In the genomic region with DNA sequence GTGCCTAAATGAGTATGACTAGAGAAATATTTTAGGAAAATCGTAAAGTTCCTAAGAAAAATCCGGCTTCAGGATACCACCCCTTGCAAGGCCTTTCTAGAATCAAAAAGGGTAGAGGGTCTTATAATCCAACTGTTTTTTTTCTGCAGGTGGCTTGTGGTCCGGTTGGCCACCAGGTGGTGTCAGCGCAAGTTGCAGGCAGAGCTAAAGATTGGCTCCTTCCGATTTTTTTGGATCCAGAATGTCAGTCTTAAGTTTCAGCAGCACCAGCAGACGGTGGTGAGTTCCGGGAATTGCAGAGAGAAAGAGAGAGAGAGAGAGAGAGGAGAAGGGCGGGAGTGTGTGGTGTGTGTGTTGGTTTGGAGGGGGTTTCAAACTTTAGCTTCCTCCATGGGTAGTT, we compare ENCODE assay signal across 8 mouse cellular contexts. TPM values are rescaled to one million over a fixed set of nuclear protein-coding genes. Genes with fewer than 3 reads are reported as not detected.
DNase-seq lines count a peak whose midpoint lies in the region; ATAC-seq and TF ChIP-seq lines count a peak whose summit lies in the region.

No protein-coding gene starts in this region.

- peak overlapping the region; percentile 67; the same call in 1 of the 2 replicates for H3K9ac ChIP-seq in forebrain, postnatal 0 days
- no peak overlapping the region; the same call in 1 of the 2 replicates for H3K9ac ChIP-seq in hindbrain, embryonic 11.5 days (ENCODE audit: low read depth, low read length)

- H3K9me3 ChIP-seq in forebrain, postnatal 0 days (ENCODE audit: low read length): no peaks in the 10 kb centered on the region
- no peaks in the 10 kb centered on the region for H3K9me3 ChIP-seq in hindbrain, embryonic 11.5 days (ENCODE audit: control insufficient read depth, low read length)

- peak overlapping the region; percentile 84 for H3K4me2 ChIP-seq in forebrain, postnatal 0 days (ENCODE audit: low read depth)
- H3K4me2 ChIP-seq in hindbrain, embryonic 11.5 days (replicated peaks; ENCODE audit: low read depth, low read length): peak overlapping the region; percentile 80

- ATAC-seq in forebrain, postnatal 0 days: no peak
- ATAC-seq in hindbrain, embryonic 11.5 days (ENCODE audit: low FRiP score): no peak

- 0 out of 2 replicates have a peak, but pooled peaks cover 4% of the 10 kb centered on the region for H3K4me1 ChIP-seq in forebrain, postnatal 0 days (ENCODE audit: insufficient read depth)
- H3K4me1 ChIP-seq in hindbrain, embryonic 11.5 days (replicated peaks; ENCODE audit: control insufficient read depth, insufficient read depth, low read length): no peaks in the 10 kb centered on the region

- H3K36me3 ChIP-seq in forebrain, postnatal 0 days (ENCODE audit: insufficient read depth): peaks cover 38% of the 10 kb centered on the region
- H3K36me3 ChIP-seq in hindbrain, embryonic 11.5 days (ENCODE audit: control insufficient read depth, insufficient read depth, low read length): peaks cover 14% of the 10 kb centered on the region

- no peaks in the 10 kb centered on the region for H3K27me3 ChIP-seq in forebrain, postnatal 0 days (ENCODE audit: insufficient read depth, low read length)
- 0 out of 2 replicates have a peak, but pooled peaks cover 2% of the 10 kb centered on the region for H3K27me3 ChIP-seq in hindbrain, embryonic 11.5 days (ENCODE audit: control insufficient read depth, insufficient read depth, low read length)

- peak; percentile 13 to 54 for DNase-seq in layer of hippocampus, adult 18-20 months (ENCODE audit: low spot score in 2 of 2)
- DNase-seq in layer of hippocampus, adult 11-12 months (ENCODE audit: low spot score): no peak
- DNase-seq in cerebellum, adult 8-10 months: peak; percentile 31
- DNase-seq in forebrain, postnatal 0 days: peak; percentile 66
- peak; percentile 71 for DNase-seq in hindbrain, embryonic 11.5 days (ENCODE audit: low spot score)
- DNase-seq in left cerebral cortex, adult 18-20 months (ENCODE audit: low spot score in 2 of 2): peak; percentile 18 to 38
- peak; percentile 72 to 74 for DNase-seq in lung, postnatal 4 days
- peak; percentile 54 for DNase-seq in right cerebral cortex, postnatal 14 days

- TF ChIP-seq CTCF in forebrain, postnatal 0 days (IDR thresholded peaks at IDR 0.05; ENCODE audit: low read depth): peak; percentile 70

- H3K27ac ChIP-seq in forebrain, postnatal 0 days (ENCODE audit: low read depth, low read length): no peak overlapping the region
- H3K27ac ChIP-seq in hindbrain, embryonic 11.5 days (ENCODE audit: low read depth, low read length): no peak overlapping the region

- H3K4me3 ChIP-seq in forebrain, postnatal 0 days (ENCODE audit: low read depth, low read length): peak overlapping the region; percentile 91
- H3K4me3 ChIP-seq in hindbrain, embryonic 11.5 days (ENCODE audit: low read depth, low read length): peak overlapping the region; percentile 85

- 2% methylated on average over 8 of the region's 8 CpGs for WGBS in forebrain, postnatal 0 days
- WGBS in hindbrain, embryonic 11.5 days: 5% methylated on average over 8 of the region's 8 CpGs

RNA-seq across cellular contexts. Expression of a gene that starts 1.0 kb away (rescaled TPM):
- 100 to 1,000 TPM; 183 to 188 TPM for total RNA-seq in layer of hippocampus, adult 18-20 months (2021)
- 58.6 and 70.2 TPM in 2 replicates for total RNA-seq in forebrain, postnatal 0 days (2014; rRNA removed)
- polyA plus RNA-seq in forebrain, postnatal 0 days (2015; fragmentation: Nextera tagmentation; extraction: Ambion mirVana): 34.6 and 49.4 TPM in 2 replicates
- polyA plus RNA-seq in hindbrain, embryonic 11.5 days (2014; fragmentation: Nextera tagmentation; extraction: Ambion mirVana): 65.4 and 94.5 TPM in 2 replicates
- total RNA-seq in left cerebral cortex, adult 18-20 months (2021): 100 to 1,000 TPM; 165 to 170 TPM

RNA-seq across cellular contexts. Expression of a gene that starts 16.8 kb away (rescaled TPM):
- 100 to 1,000 TPM; 123 to 126 TPM for total RNA-seq in layer of hippocampus, adult 18-20 months (2021)
- total RNA-seq in forebrain, postnatal 0 days (2014; rRNA removed): 31.8 and 44.1 TPM in 2 replicates
- polyA plus RNA-seq in forebrain, postnatal 0 days (2015; fragmentation: Nextera tagmentation; extraction: Ambion mirVana): 15.9 and 21.6 TPM in 2 replicates
- 26.1 and 26.2 TPM in 2 replicates for polyA plus RNA-seq in hindbrain, embryonic 11.5 days (2014; fragmentation: Nextera tagmentation; extraction: Ambion mirVana)
- 10 to 100 TPM; 93.8 to 96.5 TPM for total RNA-seq in left cerebral cortex, adult 18-20 months (2021)

RNA-seq across cellular contexts. Expression of a gene that starts 17.0 kb away (rescaled TPM):
- 10 to 100 TPM; 65.5 to 71.2 TPM for total RNA-seq in layer of hippocampus, adult 18-20 months (2021)
- 76.2 and 76.4 TPM in 2 replicates for total RNA-seq in forebrain, postnatal 0 days (2014; rRNA removed)
- 92.1 and 92.8 TPM in 2 replicates for polyA plus RNA-seq in forebrain, postnatal 0 days (2015; fragmentation: Nextera tagmentation; extraction: Ambion mirVana)
- polyA plus RNA-seq in hindbrain, embryonic 11.5 days (2014; fragmentation: Nextera tagmentation; extraction: Ambion mirVana): 60.6 and 60.8 TPM in 2 replicates
- total RNA-seq in left cerebral cortex, adult 18-20 months (2021): 10 to 100 TPM; 65.2 to 68.1 TPM

RNA-seq across cellular contexts. Expression of a gene that starts 28.1 kb away (rescaled TPM):
- total RNA-seq in layer of hippocampus, adult 18-20 months (2021): 1 to 10 TPM; 7.4 TPM
- total RNA-seq in forebrain, postnatal 0 days (2014; rRNA removed): 0.38 and 0.62 TPM in 2 replicates
- polyA plus RNA-seq in forebrain, postnatal 0 days (2015; fragmentation: Nextera tagmentation; extraction: Ambion mirVana): not detected in 2 replicates
- polyA plus RNA-seq in hindbrain, embryonic 11.5 days (2014; fragmentation: Nextera tagmentation; extraction: Ambion mirVana): 0.11 and 0.20 TPM in 2 replicates
- total RNA-seq in left cerebral cortex, adult 18-20 months (2021): 10 to 100 TPM; 18.3 to 20.0 TPM

RNA-seq across cellular contexts. Expression of a gene that starts 38.8 kb away (rescaled TPM):
- 1 to 10 TPM; 5.7 to 7.1 TPM for total RNA-seq in layer of hippocampus, adult 18-20 months (2021)
- 5.7 and 6.5 TPM in 2 replicates for total RNA-seq in forebrain, postnatal 0 days (2014; rRNA removed)
- polyA plus RNA-seq in forebrain, postnatal 0 days (2015; fragmentation: Nextera tagmentation; extraction: Ambion mirVana): 3.5 and 4.8 TPM in 2 replicates
- polyA plus RNA-seq in hindbrain, embryonic 11.5 days (2014; fragmentation: Nextera tagmentation; extraction: Ambion mirVana): 48.3 and 52.2 TPM in 2 replicates
- total RNA-seq in left cerebral cortex, adult 18-20 months (2021): 10 to 100 TPM in 1 of 2 experiments, 1 to 10 TPM in 1; 9.8 to 11.3 TPM
